Mouse (Mus musculus) neural tube, embryonic 12.5 days (tissue): ENCODE data around the gene Itpkb. TPM values are rescaled to one million over a fixed set of nuclear protein-coding genes. Genes with fewer than 3 reads are reported as not detected.

Source experiments
- ATAC-seq: fragments of 200-750 bp; cut with Nextera tagmentation; 2 replicates; pipeline ENCODE4 v1.8.0; 2017; ENCODE audit warnings: low read depth, mild to moderate bottlenecking, moderate TSS enrichment, moderate library complexity; ENCODE audit not compliant: low FRiP score
- H3K27ac ChIP-seq: fragments of 300-500 bp; sonication (generic); 2 replicates; pipeline ENCODE4 v1.5.1; 2016
- H3K27me3 ChIP-seq: fragments of 300-500 bp; sonication (generic); replicated peaks from 2 replicates; pipeline ENCODE4 v1.6.1; 2016; ENCODE audit warnings: mild to moderate bottlenecking
- H3K36me3 ChIP-seq: fragments of 300-500 bp; sonication (generic); 2 replicates; pipeline ENCODE4 v1.6.1; 2016; ENCODE audit warnings: mild to moderate bottlenecking
- H3K4me1 ChIP-seq: fragments of 300-500 bp; sonication (generic); 2 replicates; pipeline ENCODE4 v1.6.1; 2016
- H3K4me2 ChIP-seq: fragments of 300-500 bp; sonication (generic); replicated peaks from 2 replicates; pipeline ENCODE4 v1.6.1; 2016; ENCODE audit warnings: mild to moderate bottlenecking
- H3K4me3 ChIP-seq: fragments of 300-500 bp; sonication (generic); 2 replicates; pipeline ENCODE4 v1.5.1; 2016
- H3K9ac ChIP-seq: fragments of 300-500 bp; sonication (generic); 2 replicates; pipeline ENCODE4 v1.6.1; 2016; ENCODE audit warnings: mild to moderate bottlenecking
- H3K9me3 ChIP-seq: fragments of 300-500 bp; sonication (generic); 2 replicates; pipeline ENCODE4 v1.6.1; 2016; ENCODE audit warnings: mild to moderate bottlenecking
- WGBS: fragments of 180-500 bp; shearing (Covaris S2); methylation state at CpG from one replicate; pipeline ENCODE4 v1.1.7; 2016; 5-methylcytosine and 5-hydroxymethylcytosine counted together
- polyA plus RNA-seq: library from polyadenylated mRNA; unstranded; fragments of >200 nt; fragmentation: Nextera tagmentation; extraction: Ambion mirVana; gene quantifications from 2 replicates; pipeline ENCODE4 v1.2.1, GENCODE M21; 2016

Gene Itpkb
- polyA plus RNA-seq, 1 experiment from 2014 or later = 5.4 TPM

- Histone ChIP-seq H3K4me3 (no peak overlapping the region), H3K4me1 (no peaks in the 10 kb centered on the region), H3K36me3 (no peaks in the 10 kb centered on the region), H3K27me3 (no peaks in the 10 kb centered on the region), H3K9me3 (no peaks in the 10 kb centered on the region), H3K9ac (no peak overlapping the region), H3K4me2 (no peak overlapping the region), H3K27ac (no peak overlapping the region)
- WGBS = 82% methylated on average over 9 of the region's 9 CpGs
- no peak for ATAC-seq
Measured at GRCm38 (mm10) chr1:180393017-180393797, 62.9 kb downstream of the Itpkb start.

GRCm38 (mm10) chr1:180393873-180394272 lies 63.6 kb downstream of the Itpkb start:
- H3K27me3 ChIP-seq = no peaks in the 10 kb centered on the region
- 91% methylated on average over 12 of the region's 12 CpGs for WGBS
- H3K9ac ChIP-seq = no peak overlapping the region
- no peak for ATAC-seq
- no peak overlapping the region for H3K27ac ChIP-seq
- H3K9me3 ChIP-seq = no peaks in the 10 kb centered on the region
- no peaks in the 10 kb centered on the region for H3K36me3 ChIP-seq
- no peak overlapping the region for H3K4me2 ChIP-seq
- no peaks in the 10 kb centered on the region for H3K4me1 ChIP-seq
- H3K4me3 ChIP-seq = no peak overlapping the region

GRCm38 (mm10) chr1:180397734-180398133 lies 67.4 kb downstream of the Itpkb start:
- Histone ChIP-seq H3K4me2 (no peak overlapping the region), H3K4me3 (no peak overlapping the region), H3K9me3 (no peaks in the 10 kb centered on the region), H3K27me3 (no peaks in the 10 kb centered on the region), H3K9ac (no peak overlapping the region), H3K36me3 (no peaks in the 10 kb centered on the region), H3K27ac (no peak overlapping the region), H3K4me1 (no peaks in the 10 kb centered on the region)
- no peak for ATAC-seq
- 68% methylated on average over 5 of the region's 5 CpGs for WGBS

- Histone ChIP-seq H3K4me1 (no peaks in the 10 kb centered on the region), H3K9ac (no peak overlapping the region), H3K27ac (no peak overlapping the region), H3K36me3 (no peaks in the 10 kb centered on the region), H3K4me2 (no peak overlapping the region), H3K4me3 (no peak overlapping the region), H3K27me3 (no peaks in the 10 kb centered on the region), H3K9me3 (no peaks in the 10 kb centered on the region)
- 76% methylated on average over 3 of the region's 3 CpGs for WGBS
- no peak for ATAC-seq
Measured at GRCm38 (mm10) chr1:180398446-180398845, 68.2 kb downstream of the Itpkb start.

GRCm38 (mm10) chr1:180400691-180401455 lies 70.6 kb downstream of the Itpkb start:
- no peak overlapping the region for H3K27ac ChIP-seq
- WGBS = 74% methylated on average over 4 of the region's 4 CpGs
- no peaks in the 10 kb centered on the region for H3K36me3 ChIP-seq
- no peak overlapping the region for H3K9ac ChIP-seq
- ATAC-seq = no peak
- no peak overlapping the region for H3K4me2 ChIP-seq
- no peaks in the 10 kb centered on the region for H3K4me1 ChIP-seq
- H3K4me3 ChIP-seq = no peak overlapping the region
- H3K27me3 ChIP-seq = no peaks in the 10 kb centered on the region
- no peaks in the 10 kb centered on the region for H3K9me3 ChIP-seq

GRCm38 (mm10) chr1:180401725-180402124 lies 71.4 kb downstream of the Itpkb start:
- no peaks in the 10 kb centered on the region for H3K27me3 ChIP-seq
- no peak overlapping the region for H3K9ac ChIP-seq
- H3K9me3 ChIP-seq = no peaks in the 10 kb centered on the region
- ATAC-seq = no peak
- no peaks in the 10 kb centered on the region for H3K36me3 ChIP-seq
- H3K4me2 ChIP-seq = no peak overlapping the region
- H3K27ac ChIP-seq = no peak overlapping the region
- no peak overlapping the region for H3K4me3 ChIP-seq
- WGBS = 90% methylated on average over 6 of the region's 6 CpGs
- no peaks in the 10 kb centered on the region for H3K4me1 ChIP-seq

- no peak overlapping the region for H3K27ac ChIP-seq
- WGBS = 88% methylated on average over 11 of the region's 11 CpGs
- peaks cover 3% of the 10 kb centered on the region; the same call in 1 of the 2 replicates for H3K4me1 ChIP-seq
- no peak overlapping the region for H3K4me2 ChIP-seq
- H3K9ac ChIP-seq = no peak overlapping the region
- H3K27me3 ChIP-seq = no peaks in the 10 kb centered on the region
- H3K36me3 ChIP-seq = no peaks in the 10 kb centered on the region
- H3K9me3 ChIP-seq = no peaks in the 10 kb centered on the region
- no peak overlapping the region for H3K4me3 ChIP-seq
- ATAC-seq = no peak
Measured at GRCm38 (mm10) chr1:180402481-180403081, 72.3 kb downstream of the Itpkb start.

- H3K27ac ChIP-seq = no peak overlapping the region
- H3K36me3 ChIP-seq = no peaks in the 10 kb centered on the region
- no peak overlapping the region for H3K9ac ChIP-seq
- WGBS = 92% methylated on average over 8 of the region's 8 CpGs
- no peak overlapping the region for H3K4me3 ChIP-seq
- peaks cover 5% of the 10 kb centered on the region; the same call in 1 of the 2 replicates for H3K4me1 ChIP-seq
- H3K9me3 ChIP-seq = no peaks in the 10 kb centered on the region
- ATAC-seq = no peak
- H3K27me3 ChIP-seq = no peaks in the 10 kb centered on the region
- no peak overlapping the region for H3K4me2 ChIP-seq
Measured at GRCm38 (mm10) chr1:180403357-180403693, 73.0 kb downstream of the Itpkb start.

- H3K4me3 ChIP-seq = no peak overlapping the region
- no peaks in the 10 kb centered on the region for H3K27me3 ChIP-seq
- no peaks in the 10 kb centered on the region for H3K36me3 ChIP-seq
- H3K9me3 ChIP-seq = no peaks in the 10 kb centered on the region
- no peak for ATAC-seq
- no peak overlapping the region for H3K4me2 ChIP-seq
- 74% methylated on average over 32 of the region's 32 CpGs for WGBS
- H3K27ac ChIP-seq = no peak overlapping the region
- H3K4me1 ChIP-seq = peaks cover 5% of the 10 kb centered on the region; the same call in 1 of the 2 replicates
- no peak overlapping the region for H3K9ac ChIP-seq
Measured at GRCm38 (mm10) chr1:180403694-180404606, 73.7 kb downstream of the Itpkb start.

GRCm38 (mm10) chr1:180404706-180405105 lies 74.4 kb downstream of the Itpkb start:
- Histone ChIP-seq H3K4me2 (no peak overlapping the region), H3K4me3 (no peak overlapping the region), H3K36me3 (no peaks in the 10 kb centered on the region), H3K27me3 (no peaks in the 10 kb centered on the region), H3K9me3 (no peaks in the 10 kb centered on the region), H3K27ac (no peak overlapping the region), H3K4me1 (peaks cover 5% of the 10 kb centered on the region; the same call in 1 of the 2 replicates), H3K9ac (no peak overlapping the region)
- no peak for ATAC-seq
- 93% methylated on average over 3 of the region's 3 CpGs for WGBS

GRCm38 (mm10) chr1:180405576-180406335 lies 75.5 kb downstream of the Itpkb start:
- Histone ChIP-seq H3K27ac (no peak overlapping the region), H3K4me3 (no peak overlapping the region), H3K4me1 (peaks cover 5% of the 10 kb centered on the region; the same call in 1 of the 2 replicates), H3K9ac (no peak overlapping the region), H3K4me2 (no peak overlapping the region), H3K9me3 (no peaks in the 10 kb centered on the region), H3K36me3 (no peaks in the 10 kb centered on the region), H3K27me3 (no peaks in the 10 kb centered on the region)
- 81% methylated on average over 9 of the region's 9 CpGs for WGBS
- ATAC-seq = no peak
